Mouse (Mus musculus) kidney, postnatal 0 days (tissue): ENCODE measurements around the gene Rhox2g. TPM values are rescaled to one million over a fixed set of nuclear protein-coding genes. Genes with fewer than 3 reads are reported as not detected.
"Not testable (repeated sequence)": the region's sequence is repeated elsewhere in the genome, so short reads cannot be mapped to it uniquely, and the experiment has no call there.

Experiments used
- ATAC-seq: fragments of 200-750 bp; cut with Nextera tagmentation; replicated peaks from 2 replicates; pipeline ENCODE4 v1.8.0; 2017; ENCODE audit warnings: low read depth, moderate number of reproducible peaks, moderate TSS enrichment, moderate library complexity; ENCODE audit not compliant: low FRiP score
- DNase-seq: peaks from one replicate; pipeline ENCODE4 v3.0.0-alpha.2; 2016; ENCODE audit warnings: low spot score
- H3K27ac ChIP-seq: fragments of 300-500 bp; sonication (generic); 2 replicates; pipeline ENCODE4 v1.5.1; 2014; ENCODE audit warnings: mild to moderate bottlenecking
- H3K27me3 ChIP-seq: fragments of 300-500 bp; sonication (generic); 2 replicates; pipeline ENCODE4 v1.6.1; 2014; ENCODE audit warnings: low read length, mixed read lengths; ENCODE audit not compliant: insufficient read depth
- H3K36me3 ChIP-seq: fragments of 300-500 bp; sonication (generic); 2 replicates; pipeline ENCODE4 v1.6.1; 2014; ENCODE audit warnings: low read length, mixed read lengths; ENCODE audit not compliant: insufficient read depth
- H3K4me1 ChIP-seq: fragments of 300-500 bp; sonication (generic); replicated peaks from 2 replicates; pipeline ENCODE4 v1.6.1; 2014; ENCODE audit warnings: antibody characterized with exemption, low read length, mixed read lengths; ENCODE audit not compliant: insufficient read depth
- H3K4me2 ChIP-seq: fragments of 300-500 bp; sonication (generic); 2 replicates; pipeline ENCODE4 v1.6.1; 2014; ENCODE audit warnings: mild to moderate bottlenecking, low read length, moderate library complexity, mixed read lengths
- H3K4me3 ChIP-seq: fragments of 300-500 bp; sonication (generic); replicated peaks from 2 replicates; pipeline ENCODE4 v1.5.1; 2014; ENCODE audit warnings: low read depth, low read length
- H3K9ac ChIP-seq: fragments of 300-500 bp; sonication (generic); 2 replicates; pipeline ENCODE4 v1.6.1; 2014; ENCODE audit warnings: low read depth, low read length
- H3K9me3 ChIP-seq: fragments of 300-500 bp; sonication (generic); replicated peaks from 2 replicates; pipeline ENCODE4 v1.6.1; 2016; ENCODE audit warnings: low read length, inconsistent platforms, mixed read lengths
- CTCF ChIP-seq: IDR thresholded peaks from 2 replicates; pipeline ENCODE4 v1.5.1; 2016; ENCODE audit warnings: antibody characterized with exemption, low read depth, mild to moderate bottlenecking, moderate library complexity
- WGBS: fragments of 180-500 bp; shearing (Covaris S2); extraction: QIAGEN DNeasy Blood & Tissue Kit; methylation state at CpG from one replicate; pipeline ENCODE4 v1.1.7; 2014; 5-methylcytosine and 5-hydroxymethylcytosine counted together
- polyA plus RNA-seq: library from polyadenylated mRNA; unstranded; fragments of >200 nt; fragmentation: Nextera tagmentation; extraction: Ambion mirVana; gene quantifications from 2 replicates; pipeline ENCODE4 v1.2.1, GENCODE M21; 2015

Rhox2g gene
- not detected in 2 replicates for polyA plus RNA-seq

DNA sequence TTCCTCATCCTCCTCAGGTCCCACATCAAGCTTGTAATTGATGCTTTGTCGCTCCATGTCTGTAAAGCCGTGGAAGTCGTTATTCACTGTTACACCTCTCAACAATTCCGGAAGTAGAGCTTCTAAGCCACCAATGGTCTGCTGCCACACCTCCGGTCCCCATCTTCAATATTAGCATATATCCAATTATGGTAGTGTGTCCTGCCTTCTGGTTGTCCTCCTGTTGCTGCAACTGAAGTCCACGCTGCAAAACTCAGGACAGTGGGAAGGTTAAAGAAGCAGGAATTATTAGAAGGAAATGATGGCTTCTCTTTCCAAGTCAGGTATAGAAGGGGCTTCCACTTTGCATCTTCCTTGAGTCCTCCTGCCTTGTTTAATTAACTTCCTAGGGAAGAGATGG lies at the start of gene Rhox2g:
Gene Rhox2g, minus strand, starts transcription at position 101 of the 400 bp plus-strand sequence.
- H3K9ac ChIP-seq, H3K4me2 ChIP-seq, H3K9me3 ChIP-seq, DNase-seq, H3K27me3 ChIP-seq, H3K4me1 ChIP-seq, H3K4me3 ChIP-seq, H3K36me3 ChIP-seq, ATAC-seq, H3K27ac ChIP-seq: not testable (repeated sequence)
- 85% methylated on average over 6 of the region's 6 CpGs for WGBS

DNA sequence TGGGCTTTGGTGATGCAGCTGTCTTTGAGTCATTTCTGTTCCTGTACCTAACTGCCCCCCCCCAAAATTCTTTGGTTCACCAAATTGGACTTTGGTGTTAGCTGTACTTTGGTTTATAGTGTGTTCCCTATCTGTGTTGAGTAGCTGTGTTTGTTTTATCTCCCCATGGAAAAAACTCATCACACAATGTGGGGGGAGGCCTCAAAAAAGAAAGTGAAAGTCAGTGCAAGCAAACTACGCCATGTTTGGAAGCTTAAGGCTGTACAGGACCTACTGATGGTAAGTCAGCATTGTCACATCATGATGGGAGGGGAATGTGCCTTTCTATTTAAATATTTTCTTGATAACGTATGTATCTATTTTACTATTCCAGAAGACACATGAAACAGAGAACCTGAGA lies 49.0 kb upstream of the Rhox2g start:
- Histone ChIP-seq H3K4me1 (no peaks in the 10 kb centered on the region), H3K27ac (no peak overlapping the region), H3K9me3 (no peaks in the 10 kb centered on the region), H3K36me3 (no peaks in the 10 kb centered on the region), H3K4me2 (no peak overlapping the region), H3K9ac (no peak overlapping the region), H3K4me3 (no peak overlapping the region), H3K27me3 (no peaks in the 10 kb centered on the region)
- DNase-seq (no peak), ATAC-seq (no peak)
- WGBS = 71% methylated on average over 2 of the region's 2 CpGs
- TF ChIP-seq CTCF = no peak

DNA sequence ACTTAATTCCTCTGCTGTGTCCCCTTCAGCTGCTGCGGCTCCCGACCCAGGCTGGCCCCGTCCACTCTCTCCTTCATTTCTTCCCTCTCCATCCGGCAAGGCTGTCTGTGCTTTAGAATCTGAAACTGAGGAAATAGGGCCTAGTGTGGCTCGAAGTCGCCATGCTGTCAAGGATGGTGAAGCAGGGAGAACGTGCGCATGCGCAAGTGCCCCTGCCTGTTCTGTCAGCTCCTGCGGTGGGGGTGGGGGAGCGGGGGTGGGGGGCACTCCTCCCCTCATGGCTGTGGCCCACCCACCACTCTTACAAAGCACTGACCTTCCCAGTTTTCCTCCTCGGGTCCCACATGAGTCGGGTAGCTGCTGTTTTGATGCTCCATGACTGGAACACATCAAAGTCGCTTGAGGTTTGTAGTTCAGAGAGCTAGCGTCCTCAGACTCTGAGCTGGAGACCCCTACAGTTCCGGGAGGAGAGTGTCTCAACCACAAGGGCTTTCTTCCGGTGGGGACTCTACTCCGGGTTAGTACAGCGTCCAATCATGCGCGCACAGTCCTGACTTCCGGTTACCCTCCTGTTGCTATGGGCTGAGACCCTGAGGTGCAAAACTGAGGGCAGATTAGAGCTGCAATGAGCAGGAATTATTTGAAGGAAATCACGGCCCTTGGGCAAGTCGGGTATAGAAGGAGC lies 39.9 kb upstream of the Rhox2g start:
- Histone ChIP-seq H3K4me1 (no peaks in the 10 kb centered on the region), H3K9ac (no peak overlapping the region), H3K9me3 (no peaks in the 10 kb centered on the region), H3K27me3 (no peaks in the 10 kb centered on the region), H3K36me3 (no peaks in the 10 kb centered on the region), H3K4me3 (no peak overlapping the region), H3K27ac (no peak overlapping the region), H3K4me2 (no peak overlapping the region)
- TF ChIP-seq CTCF = no peak
- 81% methylated on average over 23 of the region's 24 CpGs for WGBS
- ATAC-seq (no peak), DNase-seq (no peak)

DNA sequence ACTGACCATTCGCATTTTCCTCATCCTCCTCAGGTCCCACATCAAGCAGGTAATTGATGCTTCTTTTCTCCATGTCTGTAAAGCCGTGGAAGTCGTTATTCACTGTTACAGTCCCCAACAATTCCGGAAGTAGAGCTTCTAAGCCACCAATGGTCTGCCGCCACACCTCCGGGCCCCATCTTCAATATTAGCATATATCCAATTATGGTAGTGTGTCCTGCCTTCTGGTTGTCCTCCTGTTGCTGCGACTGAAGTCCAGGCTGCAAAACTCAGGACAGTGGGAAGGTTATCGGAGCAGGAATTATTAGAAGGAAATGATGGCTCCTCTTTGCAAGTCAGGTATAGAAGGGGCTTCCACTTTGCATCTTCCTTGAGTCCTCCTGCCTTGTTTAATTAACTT lies 29.9 kb upstream of the Rhox2g start, which contains the start of gene Rhox2h:
Gene Rhox2h, minus strand, starts transcription at position 101 of the 400 bp plus-strand sequence.
- not testable (repeated sequence) for H3K4me2 ChIP-seq, H3K27ac ChIP-seq, H3K36me3 ChIP-seq, H3K9me3 ChIP-seq, ATAC-seq, H3K27me3 ChIP-seq, DNase-seq, H3K4me3 ChIP-seq, H3K4me1 ChIP-seq, H3K9ac ChIP-seq
- WGBS = 85% methylated on average over 8 of the region's 8 CpGs

DNA sequence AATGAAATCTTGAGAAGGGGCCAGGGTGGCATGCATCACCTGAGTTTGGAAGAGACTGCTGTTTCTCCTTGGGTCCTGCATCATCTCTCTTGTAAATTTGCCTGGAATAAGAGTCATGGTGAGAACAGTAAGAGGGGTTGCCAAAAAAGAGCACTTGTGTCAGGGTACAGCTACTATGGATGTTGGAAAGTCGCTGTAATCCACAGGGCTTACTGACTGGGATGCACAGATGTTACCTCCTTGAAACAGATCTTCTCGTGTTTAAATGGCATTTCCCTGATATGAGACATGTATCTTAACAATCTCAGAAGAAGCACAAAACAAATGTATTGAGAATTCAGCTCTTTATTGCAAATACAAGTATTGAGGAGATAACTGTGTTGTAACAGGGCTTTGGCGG lies 25.4 kb upstream of the Rhox2g start, which contains the start of gene Rhox3h:
Gene Rhox3h, minus strand, starts transcription at position 101 of the 400 bp plus-strand sequence.
- not testable (repeated sequence) for ATAC-seq, DNase-seq, H3K4me2 ChIP-seq, H3K9me3 ChIP-seq, H3K27me3 ChIP-seq, H3K4me1 ChIP-seq, H3K9ac ChIP-seq, H3K36me3 ChIP-seq, H3K4me3 ChIP-seq, H3K27ac ChIP-seq
- 88% methylated on average over 1 of the region's 3 CpGs for WGBS

DNA sequence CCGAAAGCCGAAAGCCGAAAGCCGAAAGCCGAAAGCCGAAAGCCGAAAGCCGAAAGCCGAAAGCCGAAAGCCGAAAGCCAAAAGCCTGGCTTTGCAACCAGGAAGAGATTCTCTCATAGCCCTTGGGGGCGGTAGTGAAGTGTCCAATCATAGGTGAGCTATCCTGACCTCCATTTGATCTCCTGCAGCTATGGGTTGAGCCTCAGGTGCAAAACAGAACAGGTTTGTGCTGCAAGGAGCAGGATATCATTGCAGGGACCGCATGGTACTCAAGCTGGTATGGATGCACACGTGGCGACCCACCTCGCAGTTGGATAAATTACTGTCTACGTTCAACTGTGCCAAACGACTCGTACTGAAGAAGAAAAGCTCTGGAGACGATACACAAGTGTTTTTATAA lies 8.0 kb upstream of the Rhox2g start, which contains the start of gene Rhox4g:
Gene Rhox4g, minus strand, starts transcription at position 101 of the 400 bp plus-strand sequence.
- 93% methylated on average over 16 of the region's 20 CpGs for WGBS
- H3K27ac ChIP-seq, DNase-seq: not testable (repeated sequence)

DNA sequence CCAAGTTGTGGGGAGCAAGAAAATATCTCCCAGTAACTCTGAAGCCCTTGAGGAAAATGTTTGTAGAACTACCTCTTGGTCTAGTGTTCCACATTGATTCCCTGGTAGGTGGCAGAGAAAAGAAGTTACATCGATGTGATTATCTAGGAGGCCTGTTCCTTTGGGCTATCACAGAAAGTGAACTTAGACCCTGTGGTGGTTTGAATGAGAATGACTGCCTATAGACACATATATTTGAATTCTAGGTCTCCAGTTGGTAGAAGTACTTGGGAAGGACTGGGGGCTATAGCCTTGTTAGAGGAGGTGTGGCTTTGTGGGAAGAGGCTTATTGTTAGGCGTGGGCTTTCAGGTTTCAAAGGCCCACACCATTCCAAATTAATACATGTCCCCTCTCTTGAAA lies 14.8 kb downstream of the Rhox2g start, which contains the start of gene Rhox3g:
Gene Rhox3g, minus strand, starts transcription at position 101 of the 400 bp plus-strand sequence.
- not testable (repeated sequence) for H3K4me3 ChIP-seq, H3K4me2 ChIP-seq, DNase-seq, H3K36me3 ChIP-seq, H3K9me3 ChIP-seq, H3K27me3 ChIP-seq, H3K4me1 ChIP-seq, H3K27ac ChIP-seq, ATAC-seq, H3K9ac ChIP-seq
- 82% methylated on average over 2 of the region's 2 CpGs for WGBS

More for the DNA sequence above, 8.0 kb upstream of the Rhox2g start, which contains the start of gene Rhox4g:
- H3K4me1 ChIP-seq, H3K9me3 ChIP-seq, H3K9ac ChIP-seq, H3K36me3 ChIP-seq, H3K27me3 ChIP-seq, ATAC-seq, H3K4me3 ChIP-seq, H3K4me2 ChIP-seq: not testable (repeated sequence)

DNA sequence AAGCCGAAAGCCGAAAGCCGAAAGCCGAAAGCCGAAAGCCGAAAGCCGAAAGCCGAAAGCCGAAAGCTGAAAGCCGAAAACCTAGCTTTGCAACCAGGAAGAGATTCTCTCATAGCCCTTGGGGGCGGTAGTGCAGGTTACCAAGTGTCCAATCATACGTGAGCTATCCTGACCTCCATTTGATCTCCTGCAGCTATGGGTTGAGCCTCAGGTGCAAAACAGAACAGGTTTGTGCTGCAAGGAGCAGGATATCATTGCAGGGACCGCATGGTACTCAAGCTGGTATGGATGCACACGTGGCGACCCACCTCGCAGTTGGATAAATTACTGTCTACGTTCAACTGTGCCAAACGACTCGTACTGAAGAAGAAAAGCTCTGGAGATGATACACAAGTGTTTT lies 35.7 kb downstream of the Rhox2g start, which contains the start of gene Rhox4f:
Gene Rhox4f, minus strand, starts transcription at position 101 of the 400 bp plus-strand sequence.
- not testable (repeated sequence) for H3K4me3 ChIP-seq, ATAC-seq, H3K36me3 ChIP-seq, H3K27me3 ChIP-seq, H3K4me1 ChIP-seq, DNase-seq, H3K9me3 ChIP-seq, H3K9ac ChIP-seq, H3K27ac ChIP-seq, H3K4me2 ChIP-seq
- WGBS = 94% methylated on average over 15 of the region's 19 CpGs
